Mouse (Mus musculus) heart, postnatal 0 days (tissue): ENCODE measurements around the gene Hmgn3.

Experiments
- CTCF ChIP-seq: IDR thresholded peaks from 2 replicates; pipeline ENCODE4 v1.5.1; 2016; ENCODE audit warnings: antibody characterized with exemption, control low read depth, low read depth
- EP300 ChIP-seq: IDR thresholded peaks from 2 replicates; pipeline ENCODE4 v1.6.1; 2016; ENCODE audit warnings: antibody characterized with exemption, low read depth

DNA sequence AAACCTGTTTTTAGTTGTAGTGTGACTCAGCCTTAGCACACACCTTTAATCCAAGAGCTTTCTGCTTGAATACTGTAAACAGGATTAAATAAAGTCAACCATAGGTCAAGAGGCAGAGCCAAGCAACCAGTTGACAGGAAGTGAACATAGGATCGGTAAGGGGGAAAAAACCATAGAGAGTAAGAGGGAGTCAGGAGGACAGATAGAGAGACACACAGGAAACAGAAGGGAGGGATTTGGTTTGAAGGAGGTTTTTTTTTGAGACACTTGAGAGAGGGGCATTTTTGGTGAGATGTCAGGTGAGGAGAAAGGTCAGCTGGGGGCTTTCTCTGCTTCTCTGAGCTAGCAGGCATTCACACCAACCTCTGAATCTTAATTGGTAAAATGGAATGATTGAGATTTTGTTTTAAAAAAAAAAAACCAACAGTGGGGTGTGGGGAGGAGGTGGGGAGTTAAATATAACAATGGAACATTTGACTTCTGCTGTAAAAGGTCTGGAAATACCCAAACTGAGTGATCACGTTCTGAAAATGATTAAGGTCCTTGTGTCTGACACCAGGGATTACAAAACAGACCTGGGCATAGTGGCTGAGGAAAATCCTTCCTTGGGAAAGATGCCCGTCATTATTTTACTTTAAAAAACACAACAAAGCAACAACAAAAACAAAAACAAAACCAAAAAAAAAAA is 51.7 kb downstream of the Hmgn3 start:
- no peak for TF ChIP-seq CTCF
- no peak for TF ChIP-seq EP300
